Mouse (Mus musculus): ENCODE results near the gene Palm2.

Palm2 gene

DNA sequence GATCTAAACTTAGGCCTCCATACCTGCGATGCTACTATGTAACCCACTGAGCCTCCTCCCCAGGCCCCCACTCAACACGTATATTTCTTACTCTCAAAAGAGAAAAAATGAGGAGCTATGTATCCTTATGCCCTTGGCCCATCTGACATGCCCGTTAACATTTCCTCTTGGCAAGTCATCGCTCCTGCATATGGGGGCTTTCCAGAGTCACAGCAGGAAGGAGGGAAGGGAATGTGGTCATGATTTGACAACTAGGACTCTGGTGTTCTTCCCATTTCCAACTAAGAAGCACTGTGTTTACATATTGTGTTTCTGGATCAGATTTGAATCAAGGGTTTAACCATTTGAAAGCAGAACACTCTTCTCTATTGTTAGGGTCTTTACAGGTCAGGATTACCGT is 267.5 kb downstream of the Palm2 start:
- no peak for DNase-seq (ENCODE audit: low spot score in 2 of 2)

DNA sequence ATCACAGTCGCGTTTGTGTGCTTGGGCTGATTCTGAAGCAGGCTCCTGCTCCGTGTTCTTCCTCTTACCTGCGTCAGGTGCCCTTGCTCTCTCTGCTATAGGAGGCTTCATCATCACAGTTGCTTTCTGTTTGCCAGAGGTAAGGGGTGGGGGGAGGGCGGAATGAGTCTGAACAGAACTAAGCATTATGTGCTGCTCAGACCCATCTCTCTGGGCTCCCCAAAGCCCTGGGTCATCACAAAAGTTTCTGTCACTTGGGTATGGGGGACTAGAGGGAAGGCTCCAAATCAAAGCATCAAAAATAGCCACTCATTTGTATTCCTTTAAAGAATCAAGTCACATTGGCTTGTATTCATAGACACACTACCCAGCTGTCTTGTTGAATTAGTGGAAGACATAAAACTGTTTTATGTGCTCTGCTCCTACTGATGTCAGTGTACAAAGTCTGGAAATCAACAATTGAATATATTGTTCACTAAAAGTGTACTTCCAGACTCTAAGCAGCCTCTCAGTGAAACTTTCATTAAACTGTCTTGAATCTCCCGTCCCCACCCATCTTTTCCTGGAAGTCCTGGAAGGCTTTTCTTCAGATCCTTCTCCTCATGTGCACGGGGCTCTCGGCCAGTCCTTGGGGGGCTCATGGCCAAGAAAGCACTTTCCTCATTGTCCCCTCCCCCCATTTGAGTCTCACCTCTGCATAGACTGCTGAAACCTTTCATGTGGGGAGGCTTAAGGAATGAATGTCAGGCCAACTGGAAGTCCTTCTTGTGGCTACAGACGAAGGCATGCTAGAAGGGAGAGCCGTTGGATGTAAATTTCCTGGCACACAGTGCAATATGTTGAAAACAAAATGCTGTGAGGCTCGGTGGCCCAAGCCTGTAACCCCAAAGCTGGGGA is 269.8 kb downstream of the Palm2 start:
- DNase-seq (ENCODE audit: low spot score in 2 of 2): no peak

DNA sequence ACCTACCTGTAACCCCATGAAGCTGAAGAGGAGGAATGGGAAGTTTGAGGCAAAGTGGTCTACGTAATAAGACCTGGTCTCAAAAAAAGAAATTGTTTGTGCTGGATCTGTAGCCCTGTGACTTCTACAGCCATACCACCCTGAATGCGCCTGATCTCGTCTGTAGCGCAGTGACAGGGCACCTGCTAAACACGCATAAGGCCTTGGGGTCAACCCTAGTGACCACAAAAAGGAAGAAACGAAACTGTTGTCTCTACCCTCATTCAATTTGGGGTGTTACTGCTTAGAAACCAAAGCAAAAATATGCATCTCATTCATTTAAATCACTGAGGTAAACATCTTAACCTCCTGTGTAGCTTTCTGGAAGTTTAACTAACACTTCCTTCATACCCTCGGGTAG is 270.5 kb downstream of the Palm2 start:
- DNase-seq (ENCODE audit: low spot score in 2 of 2): no peak

DNA sequence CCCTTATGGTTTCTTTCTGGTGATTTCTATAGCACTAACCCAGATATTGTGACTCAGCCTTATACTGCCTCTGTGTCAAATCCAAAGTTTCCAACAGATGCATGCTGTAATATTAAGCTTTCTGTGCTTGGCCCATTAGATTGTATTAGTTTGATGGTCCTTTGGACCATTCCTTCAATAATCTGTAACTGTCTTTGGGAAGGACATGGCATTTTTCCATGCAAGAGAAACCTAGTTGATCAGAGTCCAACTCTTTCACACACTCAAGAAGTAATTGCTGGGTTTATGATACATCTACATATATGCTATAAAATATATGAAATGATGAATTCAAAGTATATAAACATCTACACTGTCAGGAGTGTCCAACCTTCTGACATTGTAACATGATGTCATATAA is 281.8 kb downstream of the Palm2 start:
- no peak for DNase-seq (ENCODE audit: low spot score in 2 of 2)

DNA sequence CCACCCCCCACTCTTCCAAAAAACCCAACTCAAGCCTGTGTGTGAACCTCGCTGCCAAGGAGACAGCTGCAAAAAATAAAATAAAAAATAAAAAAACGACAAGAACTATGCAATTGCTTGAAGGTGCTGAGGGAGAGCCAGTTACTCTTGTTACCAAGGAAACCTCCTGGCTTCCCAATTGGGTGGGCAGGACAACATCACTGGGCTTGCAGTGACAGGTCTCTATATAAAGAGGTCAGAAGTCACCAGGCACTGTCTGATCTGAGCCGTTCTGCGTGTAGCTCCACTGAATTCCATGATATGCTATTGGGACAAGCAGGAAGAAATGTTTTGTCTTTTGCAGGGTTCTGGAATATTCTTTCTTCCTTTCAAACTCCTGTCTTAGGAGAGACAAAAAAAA is 282.7 kb downstream of the Palm2 start:
- no peak for DNase-seq (ENCODE audit: low spot score in 2 of 2)

DNA sequence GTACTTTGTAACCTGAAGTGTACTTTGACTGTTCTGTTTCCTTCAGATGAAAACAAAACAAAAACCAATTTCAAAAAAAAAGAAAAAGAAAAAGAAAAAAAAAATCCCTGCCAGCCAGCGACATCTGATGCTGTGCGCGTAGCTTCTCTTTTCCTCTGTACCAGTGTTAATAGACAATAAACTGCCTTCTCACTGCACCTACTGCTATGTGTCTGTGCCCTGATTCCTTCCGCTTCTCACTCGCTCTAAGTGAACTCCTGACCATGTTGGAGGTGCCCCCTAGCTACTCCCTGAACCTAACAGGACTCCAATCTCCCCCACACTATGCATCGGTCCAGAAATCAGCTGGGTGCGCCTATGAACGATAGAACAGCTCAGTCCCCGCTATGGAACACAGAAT is 283.3 kb downstream of the Palm2 start, which contains the start of gene Akap2:
TSS of gene Akap2 (plus strand) at position 304 of the 400 bp plus-strand sequence.
- DNase-seq (ENCODE audit: low spot score in 2 of 2): no peak

DNA sequence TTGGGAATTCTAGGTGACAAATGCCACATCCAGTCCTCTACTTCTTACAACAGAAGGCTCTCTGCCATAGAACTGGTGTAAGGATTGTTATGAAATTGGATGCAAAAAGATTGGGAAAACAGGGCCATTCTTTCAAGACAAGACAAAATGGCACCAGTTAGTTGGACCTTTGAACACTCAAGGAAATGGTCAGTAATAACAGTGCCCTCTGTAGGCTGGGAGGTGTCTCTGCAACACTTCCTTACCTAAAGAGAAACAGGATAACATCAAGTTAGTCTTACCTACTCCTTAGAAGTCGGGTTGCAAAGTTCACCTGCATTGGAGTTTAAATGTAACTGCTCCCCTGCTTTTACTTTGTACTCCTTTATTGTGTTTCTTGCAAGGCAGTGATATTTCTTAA is 285.3 kb downstream of the Palm2 start:
- DNase-seq (ENCODE audit: low spot score in 2 of 2): no peak

DNA sequence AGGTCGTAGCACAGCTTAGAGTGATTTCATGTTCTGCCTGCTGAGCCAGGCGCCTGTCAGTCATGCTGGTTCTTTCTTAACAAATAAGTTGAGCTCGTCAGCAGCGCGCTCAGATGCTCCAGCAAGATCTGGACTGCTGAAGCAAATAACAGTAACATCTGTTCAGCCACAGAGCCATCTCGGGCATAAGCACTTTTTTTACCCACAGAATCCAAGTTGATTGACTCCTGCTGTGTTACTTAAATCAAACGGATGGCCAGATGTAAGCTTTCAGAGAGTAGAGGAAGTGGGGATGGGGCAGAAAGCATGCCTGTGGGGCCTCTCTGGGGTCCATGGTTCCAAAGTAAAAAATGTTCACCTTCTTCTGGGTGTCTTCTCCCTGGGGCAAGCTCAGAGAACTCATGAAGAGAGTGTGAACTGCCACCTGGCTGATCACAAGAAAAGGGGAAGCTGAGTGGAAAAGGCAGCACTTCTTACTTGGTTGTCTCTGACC is 286.9 kb downstream of the Palm2 start:
- DNase-seq (ENCODE audit: low spot score in 2 of 2): no peak

DNA sequence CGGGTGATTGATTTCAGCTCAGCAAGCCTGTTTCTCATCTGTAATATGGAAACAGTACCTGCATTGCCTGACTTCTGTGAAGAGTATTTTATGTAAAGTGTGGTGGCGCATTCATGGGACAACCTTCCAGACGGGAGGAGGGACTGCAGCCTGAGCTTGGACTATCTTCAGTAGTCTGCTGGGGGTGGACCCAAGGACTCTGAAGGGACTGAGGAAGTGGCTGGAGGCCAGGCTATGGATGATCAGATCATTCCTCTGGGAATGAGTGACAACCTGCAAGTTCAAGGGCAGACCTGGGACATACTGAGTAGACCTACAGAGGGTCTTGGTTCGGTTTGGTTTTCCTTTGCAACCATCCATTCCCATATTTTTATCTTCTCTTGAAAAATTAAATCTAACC is 288.2 kb downstream of the Palm2 start:
- DNase-seq (ENCODE audit: low spot score in 2 of 2): no peak

DNA sequence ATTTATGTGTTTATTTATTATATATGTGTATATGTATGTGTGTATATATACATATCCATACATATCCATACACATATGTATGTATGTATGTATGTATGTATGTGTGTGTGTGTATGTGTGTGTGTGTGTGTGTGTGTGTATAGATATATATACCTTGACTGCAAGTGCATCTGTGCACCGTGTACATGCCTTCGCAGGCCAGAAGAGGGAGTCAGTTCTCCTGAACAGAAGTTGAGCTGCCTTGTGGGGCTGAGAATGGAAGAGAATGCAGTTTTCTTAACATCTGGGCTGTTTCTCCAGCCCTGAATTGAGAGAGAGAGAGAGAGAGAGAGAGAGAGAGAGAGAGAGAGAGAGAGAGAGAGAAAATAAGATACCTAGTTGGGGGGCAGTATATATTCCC is 289.6 kb downstream of the Palm2 start:
- no peak for DNase-seq (ENCODE audit: low spot score in 2 of 2)

DNA sequence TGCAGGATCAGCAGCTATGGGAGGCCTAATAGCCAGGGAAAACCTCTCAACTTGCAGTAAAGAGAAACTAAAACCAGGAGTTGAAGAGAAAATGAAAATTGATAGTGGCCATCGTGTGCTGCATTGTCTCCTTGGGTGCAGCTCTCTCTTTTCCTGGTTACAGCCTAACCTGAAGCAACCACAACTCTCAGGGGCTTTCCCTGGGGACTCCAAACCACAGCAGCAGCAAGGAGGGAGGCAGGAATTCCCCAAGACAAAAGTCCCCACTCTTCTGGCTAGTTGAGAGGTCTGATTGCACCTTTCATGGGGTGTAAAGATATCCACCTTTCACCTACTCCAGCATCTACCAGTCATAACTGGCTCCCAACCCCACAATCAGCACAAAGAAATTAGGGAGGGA is 291.5 kb downstream of the Palm2 start:
- DNase-seq (ENCODE audit: low spot score in 2 of 2): no peak

DNA sequence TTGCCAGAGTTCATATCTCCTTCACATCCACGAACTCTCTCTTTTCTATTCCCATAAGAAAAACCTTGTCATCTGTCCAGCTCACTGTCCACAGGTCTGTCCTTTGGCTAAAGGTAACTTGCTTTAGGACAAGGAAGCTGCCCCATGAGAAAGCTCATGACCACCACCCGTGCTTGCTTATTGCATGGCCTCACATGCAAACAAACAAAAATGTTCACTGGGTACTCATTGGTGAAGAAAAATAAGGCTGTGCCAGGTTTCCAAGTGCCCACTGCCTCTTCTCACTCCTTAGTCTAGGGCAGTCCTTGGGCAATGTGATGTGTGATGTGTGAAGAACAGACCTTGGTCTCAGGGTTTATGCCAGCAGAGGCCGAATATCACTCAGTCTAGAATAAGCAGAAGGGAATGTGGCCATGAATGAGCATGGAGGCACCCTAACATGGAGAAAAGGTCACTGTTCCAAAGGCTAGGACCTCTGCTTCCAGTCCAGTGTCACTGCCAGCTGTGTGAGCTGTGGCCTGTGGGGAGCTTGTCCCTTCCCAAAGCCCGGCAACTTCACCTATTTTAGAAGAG is 294.6 kb downstream of the Palm2 start:
- DNase-seq (ENCODE audit: low spot score in 2 of 2): no peak

DNA sequence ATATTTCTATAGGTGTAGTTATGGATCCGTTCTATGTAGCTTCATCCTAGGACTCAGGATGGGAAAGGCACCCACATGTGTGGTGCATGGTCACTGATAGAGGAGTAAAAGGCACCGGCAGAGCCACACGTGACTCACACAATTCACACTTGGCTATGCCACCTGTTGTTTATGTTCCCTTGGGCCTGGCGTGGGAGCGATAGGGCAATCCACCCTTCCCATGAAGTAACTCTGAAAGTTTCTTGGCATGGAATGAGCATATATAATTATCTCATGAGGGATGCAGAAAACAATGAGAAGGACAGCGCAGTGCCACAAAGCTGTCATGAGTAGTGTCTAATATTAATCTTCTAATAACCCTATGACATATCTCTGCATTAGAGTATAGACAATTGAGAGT is 296.0 kb downstream of the Palm2 start:
- DNase-seq (ENCODE audit: low spot score in 2 of 2): no peak

DNA sequence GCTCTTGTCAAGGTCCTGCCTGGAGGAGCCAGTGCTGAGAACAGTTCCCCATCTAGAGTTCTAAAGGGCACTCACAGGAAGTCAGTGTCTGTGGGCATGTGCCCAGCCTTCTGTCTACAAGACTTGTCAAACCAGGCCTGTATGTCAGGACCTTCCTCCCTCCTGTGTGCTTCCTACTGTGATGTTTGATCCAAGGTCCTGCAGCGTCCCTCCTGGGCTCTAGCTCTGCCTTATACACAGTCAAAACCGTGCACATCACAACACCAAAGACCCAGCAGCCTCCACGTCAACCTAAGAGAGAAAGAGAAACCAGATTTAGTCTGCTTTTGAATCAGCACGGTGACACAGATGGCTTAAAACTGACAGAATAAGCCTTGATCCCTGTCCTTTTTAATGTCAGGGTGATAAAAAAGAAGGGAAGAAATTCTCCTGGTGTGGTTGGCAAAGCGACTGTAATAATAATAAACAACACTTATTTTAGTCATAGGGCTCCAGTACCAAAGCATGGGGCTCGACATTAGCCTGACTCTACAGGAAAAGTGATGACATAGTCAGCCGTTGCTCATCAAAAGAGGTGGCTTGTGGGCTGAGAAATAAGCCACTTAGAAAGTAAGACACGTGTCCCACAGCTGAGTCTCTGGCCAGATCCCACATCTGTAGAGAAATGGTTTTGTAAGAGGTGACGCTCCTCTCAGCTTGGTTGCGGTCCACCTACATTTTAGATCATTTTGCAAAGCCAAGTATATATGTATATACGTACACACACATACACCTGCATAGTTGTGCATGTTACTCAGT is 297.0 kb downstream of the Palm2 start:
- DNase-seq (ENCODE audit: low spot score in 2 of 2): no peak

DNA sequence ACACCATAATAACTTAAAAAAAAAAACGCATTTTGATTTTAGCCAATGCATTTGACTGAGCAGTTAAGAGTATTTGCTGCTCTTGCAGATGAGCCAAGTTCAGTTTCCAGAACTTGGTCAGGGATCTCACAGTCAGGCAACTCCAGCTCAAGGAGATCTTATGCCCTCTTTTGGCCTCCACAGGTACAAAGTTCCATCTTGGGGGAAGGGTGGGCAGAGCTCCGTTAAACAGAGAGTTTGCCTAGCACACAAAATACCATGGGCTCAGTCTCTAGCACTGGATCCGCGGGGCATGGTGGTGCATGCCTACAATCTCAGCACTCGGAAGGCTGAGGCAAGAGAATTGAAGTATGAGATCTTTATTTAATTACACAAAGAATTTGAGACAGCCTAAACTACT is 298.3 kb downstream of the Palm2 start:
- DNase-seq (ENCODE audit: low spot score in 2 of 2): no peak

DNA sequence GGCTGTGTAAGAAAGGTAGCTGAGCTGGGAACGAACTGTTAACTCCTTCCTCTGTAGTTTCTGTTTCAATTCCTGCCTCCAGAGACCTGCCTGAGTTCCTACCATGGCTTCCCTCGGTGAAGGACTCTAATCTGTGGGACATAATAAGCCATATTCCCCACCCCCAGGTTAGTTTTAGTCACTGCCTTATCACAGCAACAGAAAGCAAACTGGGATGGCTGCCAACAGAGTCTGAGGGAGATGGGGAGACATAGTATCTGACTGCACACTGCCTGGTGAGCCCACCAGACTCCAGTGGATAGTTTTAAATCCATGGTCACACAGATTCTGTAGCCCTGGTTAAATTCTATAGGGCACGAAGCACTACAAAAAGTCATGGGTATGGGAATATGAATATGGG is 299.4 kb downstream of the Palm2 start:
- no peak for DNase-seq (ENCODE audit: low spot score in 2 of 2)

DNA sequence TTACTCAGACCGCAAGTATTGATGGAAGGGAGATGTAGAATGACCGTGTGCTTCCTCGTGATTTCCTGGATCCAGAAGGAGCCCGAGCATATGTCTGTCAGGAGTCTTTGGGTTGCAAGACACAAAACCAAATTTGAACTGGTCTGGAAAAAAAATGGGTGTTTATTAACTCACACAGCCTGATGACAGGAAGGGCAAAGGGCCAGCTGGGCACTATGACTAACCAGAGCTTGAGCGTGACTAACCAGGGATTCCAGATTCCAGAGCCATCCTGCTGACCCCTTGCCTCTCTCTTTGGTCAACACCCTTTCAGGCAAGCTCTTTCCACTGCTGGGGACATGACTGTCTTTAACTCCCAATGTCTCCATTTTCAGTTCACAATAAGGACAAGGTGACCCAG is 301.4 kb downstream of the Palm2 start:
- no peak for DNase-seq (ENCODE audit: low spot score in 2 of 2)

DNA sequence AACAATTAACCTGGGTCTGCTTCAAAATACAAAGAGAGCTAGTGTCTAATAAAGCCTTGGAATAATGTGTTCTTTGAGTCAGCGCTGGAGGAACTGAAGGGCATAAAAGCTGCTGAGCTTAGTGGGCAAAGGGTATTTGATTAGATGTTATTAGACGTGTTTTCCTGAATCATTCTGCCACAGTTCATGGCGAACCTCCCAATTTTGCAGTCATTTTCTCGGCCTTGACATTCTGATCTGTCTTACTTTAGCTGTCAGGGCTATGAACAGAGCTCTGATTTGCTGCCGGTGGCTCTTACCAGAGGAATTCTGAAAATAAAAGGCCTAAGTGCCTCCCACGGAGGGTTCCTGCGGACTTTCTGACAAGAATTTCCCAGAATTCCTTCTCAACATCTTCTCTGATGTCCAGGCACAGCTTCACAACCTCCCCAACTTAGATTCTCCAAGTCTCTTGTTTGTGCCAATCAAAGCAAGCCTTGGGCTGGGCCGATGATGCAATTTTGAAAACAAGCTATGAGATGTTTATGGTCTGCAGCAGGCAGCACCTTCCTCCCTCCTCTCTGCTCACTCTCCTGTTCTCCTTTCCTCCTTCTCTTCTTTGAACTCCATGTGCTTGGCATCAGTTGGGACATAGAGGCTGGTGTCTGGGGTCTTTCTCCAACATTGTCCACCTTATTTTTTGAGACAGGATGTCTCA is 305.0 kb downstream of the Palm2 start:
- peak in 1 of 2 experiments; percentile 25 for DNase-seq (ENCODE audit: low spot score in 2 of 2)

DNA sequence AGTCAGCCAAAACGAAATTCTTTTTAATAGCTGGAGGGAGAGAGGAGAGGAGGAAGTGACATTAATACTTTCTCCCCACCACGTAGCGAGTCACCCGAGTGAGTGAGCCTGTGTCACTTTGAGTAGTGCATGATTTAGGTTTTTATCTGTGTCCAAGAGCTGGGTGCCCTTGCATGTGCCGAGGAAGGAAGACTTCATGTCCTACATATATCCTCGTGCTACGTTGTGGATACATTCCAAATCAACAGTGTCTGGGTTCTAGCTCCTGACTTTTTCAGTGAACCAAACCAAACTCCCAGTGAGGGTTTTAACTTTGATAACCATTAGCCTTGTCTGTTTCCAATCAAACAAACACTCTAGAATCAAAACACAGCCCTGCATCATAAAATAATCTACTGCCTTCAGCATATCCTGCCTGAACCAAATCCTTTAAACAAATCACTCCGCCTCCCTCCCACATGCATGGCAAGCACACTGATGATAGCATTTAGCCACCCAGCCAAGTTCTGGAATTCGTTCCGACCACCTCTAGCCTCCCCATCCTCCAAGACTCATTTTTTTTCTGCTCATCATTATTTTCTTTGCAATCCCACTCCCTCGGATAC is 309.4 kb downstream of the Palm2 start:
- no peak for DNase-seq (ENCODE audit: low spot score in 2 of 2)

DNA sequence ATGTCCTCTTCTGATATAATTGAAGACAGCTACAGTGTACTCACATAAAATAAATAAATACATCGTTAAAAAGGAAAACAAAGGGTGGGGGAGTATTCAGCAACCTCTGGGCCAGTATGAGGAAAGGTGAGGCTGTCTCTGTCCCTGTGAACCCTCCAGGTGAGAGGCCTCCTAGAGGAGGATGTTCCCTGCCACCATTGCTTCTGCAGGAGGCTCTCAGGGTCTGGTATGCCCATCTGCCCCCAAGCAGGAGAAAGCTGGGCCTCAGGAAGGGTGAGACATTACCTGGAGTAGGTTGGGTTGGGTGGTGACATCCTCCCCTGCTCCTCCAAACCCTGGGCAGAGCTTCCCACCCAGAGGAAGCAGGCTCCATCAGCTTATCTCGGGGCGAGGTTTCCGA is 316.6 kb downstream of the Palm2 start:
- DNase-seq (ENCODE audit: low spot score in 2 of 2): no peak

DNA sequence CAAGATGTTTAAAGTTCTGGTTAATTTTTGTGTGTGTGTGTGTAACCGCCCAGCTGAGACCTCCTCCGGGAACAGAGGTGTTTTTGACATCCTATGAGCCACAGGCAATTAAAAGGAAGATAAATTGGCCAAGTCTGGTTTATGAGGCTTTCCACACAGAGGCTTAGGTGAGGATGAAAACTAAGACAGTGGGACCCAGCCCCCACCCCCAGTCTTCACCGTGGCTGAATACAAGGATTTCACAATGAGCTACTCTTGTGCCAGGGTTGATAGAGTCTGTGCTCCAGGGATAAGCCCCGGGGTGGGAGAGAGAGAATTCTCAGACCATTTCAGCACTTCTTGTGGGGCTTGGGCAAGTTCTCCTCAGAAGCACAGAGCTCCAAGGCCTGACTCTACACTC is 317.0 kb downstream of the Palm2 start:
- no peak for DNase-seq (ENCODE audit: low spot score in 2 of 2)
